Comparison of ENCODE assay signal across 8 mouse cellular contexts in genomic region chr13:69738461-69738971, GRCm38 (mm10). TPM values are rescaled to one million over a fixed set of nuclear protein-coding genes. Genes with fewer than 3 reads are reported as not detected.
DNase-seq lines count a peak whose midpoint lies in the region; ATAC-seq and TF ChIP-seq lines count a peak whose summit lies in the region.

No protein-coding gene starts in this region.

- H3K4me2 ChIP-seq in heart, embryonic 14.5 days (ENCODE audit: low read length): peak overlapping the region; percentile 100
- H3K4me2 ChIP-seq in kidney, postnatal 0 days (ENCODE audit: low read length): peak overlapping the region; percentile 100
- H3K4me2 ChIP-seq in stomach, embryonic 14.5 days (replicated peaks; ENCODE audit: low read depth, low read length): peak overlapping the region; percentile 99

- H3K4me1 ChIP-seq in heart, embryonic 14.5 days (ENCODE audit: control insufficient read depth in 2 of 2, insufficient read depth in 2 of 2, low read length in 2 of 2): peaks cover 4 to 16% of the 10 kb centered on the region in 2 experiments; a peak in 3 of 4 replicates
- no peaks in the 10 kb centered on the region; the same call in 1 of the 2 replicates for H3K4me1 ChIP-seq in kidney, postnatal 0 days (replicated peaks; ENCODE audit: insufficient read depth, low read length)
- H3K4me1 ChIP-seq in stomach, embryonic 14.5 days (ENCODE audit: control insufficient read depth, insufficient read depth, low read length): peaks cover 7% of the 10 kb centered on the region; the same call in 1 of the 2 replicates

- no peak for TF ChIP-seq CTCF in kidney, postnatal 0 days (IDR thresholded peaks at IDR 0.05; ENCODE audit: low read depth)

- ATAC-seq in CD4-positive, CD25-positive, alpha-beta regulatory T cell, adult 4 months: no peak
- no peak for ATAC-seq in heart, embryonic 14.5 days (ENCODE audit: insufficient number of reproducible peaks, insufficient read depth, low FRiP score, low read depth)
- ATAC-seq in kidney, postnatal 0 days (replicated peaks; ENCODE audit: low FRiP score, low read depth): no peak; the same call in 1 of the 2 replicates
- ATAC-seq in megakaryocyte progenitor cell, adult 5-6 weeks (replicated peaks; ENCODE audit: poor library complexity): peak; percentile 27
- ATAC-seq in stomach, embryonic 14.5 days (ENCODE audit: insufficient number of reproducible peaks, insufficient read depth, low FRiP score, low read depth): no peak

- no peaks in the 10 kb centered on the region for H3K36me3 ChIP-seq in heart, embryonic 14.5 days (ENCODE audit: control insufficient read depth, insufficient read depth, low read length)
- H3K36me3 ChIP-seq in kidney, postnatal 0 days (ENCODE audit: insufficient read depth, low read length): no peaks in the 10 kb centered on the region
- no peaks in the 10 kb centered on the region for H3K36me3 ChIP-seq in stomach, embryonic 14.5 days (ENCODE audit: control insufficient read depth, insufficient read depth, low read length)

- peak; percentile 1 for DNase-seq in CD4-positive, CD25-positive, alpha-beta regulatory T cell, adult 2 months (ENCODE audit: low read depth, low spot score)
- peak; percentile 10 for DNase-seq in 3134 (ENCODE audit: extremely low read depth, insufficient read length, low spot score)
- peak; percentile 77 to 79 for DNase-seq in cerebellum, postnatal 36 days
- peak; percentile 11 for DNase-seq in kidney, postnatal 0 days (ENCODE audit: low spot score)

- peaks cover 59% of the 10 kb centered on the region for H3K27me3 ChIP-seq in heart, embryonic 14.5 days (ENCODE audit: control insufficient read depth, insufficient read depth, low read length)
- H3K27me3 ChIP-seq in kidney, postnatal 0 days (ENCODE audit: insufficient read depth, low read length): peaks cover 25% of the 10 kb centered on the region
- H3K27me3 ChIP-seq in stomach, embryonic 14.5 days (ENCODE audit: control insufficient read depth, insufficient read depth, low read length): peaks cover 22% of the 10 kb centered on the region

- 0 out of 2 replicates have a peak, but pooled peaks cover 3% of the 10 kb centered on the region for H3K9me3 ChIP-seq in heart, embryonic 14.5 days (ENCODE audit: control insufficient read depth, low read length)
- no peaks in the 10 kb centered on the region for H3K9me3 ChIP-seq in kidney, postnatal 0 days (replicated peaks; ENCODE audit: low read length)
- H3K9me3 ChIP-seq in stomach, embryonic 14.5 days (ENCODE audit: control insufficient read depth, low read depth, low read length): no peaks in the 10 kb centered on the region

- no peak overlapping the region for H3K27ac ChIP-seq in heart, embryonic 14.5 days (replicated peaks in 1 of 2; ENCODE audit: control insufficient read depth in 1 of 2, insufficient read depth in 1 of 2, low read depth in 2 of 2, low read length in 2 of 2)
- H3K27ac ChIP-seq in kidney, postnatal 0 days: no peak overlapping the region
- no peak overlapping the region for H3K27ac ChIP-seq in stomach, embryonic 14.5 days (ENCODE audit: low read length)

- H3K4me3 ChIP-seq in heart, embryonic 14.5 days (ENCODE audit: control insufficient read depth in 1 of 2, insufficient read depth in 1 of 2, low read depth in 1 of 2, low read length in 2 of 2): peak overlapping the region; percentile 50 to 70
- peak overlapping the region; percentile 20 for H3K4me3 ChIP-seq in kidney, postnatal 0 days (replicated peaks; ENCODE audit: low read depth, low read length)
- peak overlapping the region; percentile 59 for H3K4me3 ChIP-seq in stomach, embryonic 14.5 days (ENCODE audit: low read depth, low read length)

- under 1% methylated on average over 39 of the region's 40 CpGs for WGBS in heart, embryonic 14.5 days
- under 1% methylated on average over 40 of the region's 40 CpGs for WGBS in kidney, postnatal 0 days
- WGBS in stomach, embryonic 14.5 days: 2% methylated on average over 31 of the region's 40 CpGs

- peak overlapping the region; percentile 70 for H3K9ac ChIP-seq in heart, embryonic 14.5 days (ENCODE audit: low read length)
- H3K9ac ChIP-seq in kidney, postnatal 0 days (ENCODE audit: low read depth, low read length): no peak overlapping the region
- H3K9ac ChIP-seq in stomach, embryonic 14.5 days (replicated peaks; ENCODE audit: low read depth, low read length): no peak overlapping the region

RNA-seq across cellular contexts. Expression of gene Ube2ql1, which starts 1.2 kb away (rescaled TPM):
- not detected for polyA plus RNA-seq in CD4-positive, CD25-positive, alpha-beta regulatory T cell, adult 4 months (2017; shearing (Covaris generic))
- 0.74 and 1.0 TPM in 2 replicates for polyA plus RNA-seq in heart, embryonic 14.5 days (2014; fragmentation: Nextera tagmentation; extraction: Ambion mirVana)
- polyA plus RNA-seq in kidney, postnatal 0 days (2015; fragmentation: Nextera tagmentation; extraction: Ambion mirVana): 0.21 and 0.38 TPM in 2 replicates
- not detected in 2 replicates for total RNA-seq in megakaryocyte progenitor cell, adult 5-6 weeks (2015)
- total RNA-seq in megakaryocyte progenitor cell, adult 5-6 weeks (2017): not detected in 2 replicates
- polyA plus RNA-seq in stomach, embryonic 14.5 days (2014; fragmentation: Nextera tagmentation; extraction: Ambion mirVana): 0.17 and 0.31 TPM in 2 replicates

Comparison
In these comparisons a context has a peak if more than half of its experiments do, and no peak if none do; other contexts are left out.
1. DNase-seq: peak in every context shown above with its lines; median percentile 78 in cerebellum, postnatal 36 days; 11 in kidney, postnatal 0 days; 10 in 3134; 1 in CD4-positive, CD25-positive, alpha-beta regulatory T cell, adult 2 months.